Mouse (Mus musculus): ENCODE measurements around the gene Cdc42se2.

Gene Cdc42se2

GRCm38 (mm10) chr11:54708153-54708552 is 79.3 kb downstream of the Cdc42se2 start:
- no peak for DNase-seq

DNA sequence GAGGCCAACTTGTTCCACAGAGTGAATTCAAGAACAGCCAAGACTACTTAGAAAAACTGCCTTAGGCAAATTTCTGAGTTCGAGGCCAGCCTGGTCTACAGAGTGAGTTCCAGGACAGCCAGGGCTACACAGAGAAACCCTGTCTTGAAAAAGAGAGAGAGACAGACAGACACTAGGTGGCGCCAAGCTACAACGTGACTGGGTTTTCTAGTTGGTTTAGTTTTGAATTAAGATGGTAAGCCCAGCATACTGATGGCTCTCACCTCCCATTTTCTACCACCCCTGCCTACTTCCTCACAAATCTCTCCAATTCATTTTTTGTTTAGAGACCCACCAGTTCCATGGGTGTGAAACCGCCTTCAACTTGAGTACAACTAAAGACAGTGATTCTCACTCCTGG is 84.2 kb downstream of the Cdc42se2 start:
- DNase-seq = peak; percentile 60

DNA sequence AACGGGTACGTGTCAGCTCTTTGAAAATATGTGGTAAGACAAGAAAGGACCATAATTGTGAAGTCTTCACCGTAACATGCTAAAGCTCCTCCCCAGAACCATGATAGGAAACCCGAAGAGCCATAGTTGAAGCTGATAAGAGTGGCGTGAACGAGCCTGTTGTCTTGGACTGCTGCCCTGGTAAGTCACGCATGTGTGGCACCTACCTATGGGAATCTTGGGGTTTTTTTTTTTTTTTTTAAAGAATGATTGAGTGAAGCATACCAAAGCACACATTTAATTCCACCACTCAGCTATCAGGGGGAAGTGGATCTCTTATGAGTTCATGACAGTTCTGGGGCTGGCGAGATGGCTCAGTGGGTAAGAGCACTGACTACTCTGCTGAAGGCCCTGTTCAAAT is 85.6 kb downstream of the Cdc42se2 start:
- DNase-seq = no peak

- no peak for DNase-seq
Observed at GRCm38 (mm10) chr11:54699972-54700371, 87.5 kb downstream of the Cdc42se2 start.

DNA sequence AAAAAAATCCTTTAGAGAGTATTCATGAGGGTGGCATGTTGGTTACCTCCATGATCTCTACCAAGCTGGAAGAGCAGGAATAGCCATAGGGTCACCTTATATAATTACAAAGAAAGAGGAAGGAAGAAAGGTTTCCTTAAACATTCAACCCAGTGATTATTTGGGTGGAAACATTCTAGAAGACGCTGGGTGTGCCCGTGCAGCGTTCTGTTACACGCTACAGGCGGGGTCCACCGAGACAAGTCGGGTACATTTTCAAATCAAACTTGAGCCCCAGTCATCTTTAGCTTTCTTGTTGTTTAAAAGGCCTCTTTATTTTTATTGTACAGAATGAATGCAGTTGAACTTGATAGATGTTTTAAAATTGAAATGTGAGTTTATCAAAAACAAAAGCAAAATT is 88.8 kb downstream of the Cdc42se2 start:
- no peak for DNase-seq

DNA sequence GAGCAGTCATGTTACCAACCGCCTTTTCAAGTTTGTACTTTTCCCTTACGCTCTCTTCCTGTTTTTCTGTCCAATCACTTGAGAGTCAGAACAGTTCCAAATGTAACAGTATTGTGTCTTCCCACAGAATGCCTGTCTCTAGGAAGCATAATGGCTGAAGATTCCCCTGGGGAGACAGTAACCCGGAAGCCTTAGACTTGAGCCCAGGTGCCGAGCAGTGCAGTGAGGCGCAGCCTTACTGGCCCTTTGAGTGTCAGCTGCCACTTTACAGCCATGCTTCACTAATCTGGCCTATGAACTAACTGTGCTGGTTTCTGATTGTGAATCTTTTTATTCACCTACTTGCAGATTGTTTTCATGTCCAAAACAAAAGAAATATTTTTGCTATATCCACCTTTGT is 89.9 kb downstream of the Cdc42se2 start:
- no peak for DNase-seq

DNA sequence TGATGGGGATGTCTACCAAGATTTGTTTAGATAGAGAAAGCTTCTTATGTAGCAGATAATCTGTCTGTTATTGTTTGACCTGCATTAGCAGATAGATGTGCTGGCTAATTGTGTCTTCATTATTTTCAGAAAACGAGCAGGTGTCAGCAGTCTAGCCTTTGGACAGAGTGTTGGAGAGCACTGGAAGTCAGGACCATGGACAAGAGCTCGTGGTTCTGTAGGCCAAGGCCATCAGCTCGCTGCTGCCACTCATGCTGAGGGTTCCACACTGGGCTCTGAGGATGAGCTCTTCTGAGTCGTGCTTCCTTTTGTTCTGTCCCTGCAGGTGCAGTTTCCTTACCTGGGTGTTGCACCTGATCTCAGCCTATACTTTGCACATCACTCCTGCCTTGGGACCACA is 91.5 kb downstream of the Cdc42se2 start:
- DNase-seq = no peak

DNA sequence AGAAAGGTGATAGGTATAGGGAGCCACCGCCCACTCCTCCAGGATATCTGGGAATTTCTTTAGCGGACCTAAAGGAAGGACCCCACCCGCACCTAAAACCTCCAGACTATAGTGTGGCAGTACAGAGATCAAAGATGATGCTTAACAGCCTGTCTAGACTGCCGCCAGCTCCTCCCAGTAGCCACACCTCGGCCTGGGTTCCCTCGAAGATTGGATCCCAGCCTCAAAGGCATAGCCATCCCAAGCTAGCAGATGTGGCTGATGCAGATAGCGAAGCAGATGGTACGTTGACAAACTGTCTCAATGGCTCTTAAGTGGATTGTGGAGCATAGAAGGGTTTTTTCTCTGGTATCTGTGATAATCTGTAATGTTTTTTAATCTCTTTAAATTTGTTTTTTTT is 93.2 kb downstream of the Cdc42se2 start:
- no peak for DNase-seq

DNA sequence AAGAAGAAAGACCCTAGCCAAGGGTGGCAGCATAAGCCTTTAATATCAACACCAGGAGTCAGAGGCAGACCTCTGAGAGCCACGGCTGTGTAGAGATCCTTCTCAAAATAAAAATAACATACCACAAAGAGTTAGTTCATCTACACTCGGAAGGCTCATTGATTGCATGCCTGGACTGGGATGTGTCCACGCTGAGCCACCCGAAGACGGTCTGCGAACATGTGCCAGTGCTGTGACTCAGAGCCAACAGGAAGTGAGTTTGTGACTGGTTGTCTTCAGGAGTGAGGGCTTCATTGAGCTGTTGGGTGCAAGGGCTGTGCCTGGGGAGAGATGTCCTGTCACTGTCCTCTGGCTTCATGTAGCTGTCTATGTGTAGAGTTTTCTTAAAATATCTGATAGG is 93.8 kb downstream of the Cdc42se2 start:
- no peak for DNase-seq

DNA sequence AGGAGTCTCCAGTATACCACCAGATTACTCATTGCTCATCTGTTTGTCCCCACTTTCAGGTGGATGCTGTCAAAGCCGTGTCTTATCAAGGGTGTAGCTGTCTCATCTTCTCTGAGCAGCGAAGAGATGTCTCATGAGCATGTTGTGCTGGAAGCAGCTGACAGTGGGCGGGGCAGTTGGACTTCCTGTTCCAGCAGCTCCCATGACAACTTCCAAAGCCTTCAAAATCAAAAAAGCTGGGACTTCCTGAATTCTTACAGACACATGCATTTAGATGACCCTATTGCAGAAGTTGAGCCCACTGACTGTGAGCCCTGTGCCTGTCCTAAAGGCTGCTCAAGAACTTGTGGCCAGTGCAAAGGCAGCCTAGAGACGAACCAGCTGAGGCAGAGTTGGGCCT is 96.3 kb downstream of the Cdc42se2 start:
- peak; percentile 9 for DNase-seq

GRCm38 (mm10) chr11:54690171-54690570 is 97.3 kb downstream of the Cdc42se2 start:
- DNase-seq = no peak

GRCm38 (mm10) chr11:54684831-54685230 is 102.6 kb downstream of the Cdc42se2 start:
- DNase-seq = no peak

DNA sequence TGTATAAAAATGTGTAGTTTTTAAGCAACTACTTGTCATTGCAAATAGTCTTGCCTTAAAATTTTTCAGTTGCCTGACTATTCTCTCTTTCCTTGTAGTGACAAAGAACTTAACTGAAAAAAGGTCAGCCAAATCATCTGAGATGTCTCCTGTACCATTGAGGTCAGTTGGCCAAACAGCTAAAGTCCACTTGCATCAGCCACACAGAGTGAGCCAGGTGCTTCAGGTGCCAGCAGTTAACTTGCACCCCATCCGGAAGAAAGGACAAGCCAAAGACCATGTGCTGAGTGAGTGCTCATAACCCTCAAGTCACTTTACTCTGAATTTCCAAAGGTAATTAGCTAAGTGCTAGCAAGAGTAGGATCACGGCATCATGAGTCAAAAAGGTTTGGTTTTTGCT is 108.3 kb downstream of the Cdc42se2 start:
- no peak for DNase-seq

GRCm38 (mm10) chr11:54675792-54676489 is 111.5 kb downstream of the Cdc42se2 start:
- no peak for DNase-seq

GRCm38 (mm10) chr11:54673575-54674298 is 113.7 kb downstream of the Cdc42se2 start:
- no peak for DNase-seq
